Mouse (Mus musculus): ENCODE results near the gene Fam221a. TPM values are rescaled to one million over a fixed set of nuclear protein-coding genes. Genes with fewer than 3 reads are reported as not detected.
"Not testable (repeated sequence)": the region's sequence is repeated elsewhere in the genome, so short reads cannot be mapped to it uniquely, and the experiment has no call there.

Gene Fam221a
- polyA plus RNA-seq, 1 experiment, result 5.9 TPM

DNA sequence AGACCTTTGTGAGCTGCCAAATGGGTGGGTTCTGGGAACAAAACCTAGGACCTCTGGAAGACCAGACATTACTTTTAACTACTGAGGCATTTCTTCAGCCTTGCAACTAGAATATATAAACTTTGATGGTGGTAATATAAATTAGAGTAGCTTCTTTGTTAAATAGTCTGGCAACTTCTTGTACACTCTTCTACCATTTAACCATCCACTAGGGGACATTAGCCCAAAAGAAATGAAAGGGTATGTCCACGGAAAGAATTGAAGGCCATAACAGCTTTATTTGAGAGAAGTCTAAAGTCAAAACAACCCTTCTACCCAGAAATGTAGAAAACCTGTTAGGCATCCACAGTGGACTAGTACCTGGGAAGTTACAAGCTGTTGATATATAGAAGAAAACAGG lies 26.7 kb downstream of the Fam221a start:
- no peak for DNase-seq (ENCODE audit: low spot score)

GRCm38 (mm10) chr6:49395316-49395715 lies 27.8 kb downstream of the Fam221a start, which contains the start of gene Stk31:
Stk31 (plus strand) TSS chr6:49395604.
- no peak for DNase-seq (ENCODE audit: low spot score)

GRCm38 (mm10) chr6:49397466-49397865 lies 29.9 kb downstream of the Fam221a start:
- no peak for DNase-seq (ENCODE audit: low spot score)

DNA sequence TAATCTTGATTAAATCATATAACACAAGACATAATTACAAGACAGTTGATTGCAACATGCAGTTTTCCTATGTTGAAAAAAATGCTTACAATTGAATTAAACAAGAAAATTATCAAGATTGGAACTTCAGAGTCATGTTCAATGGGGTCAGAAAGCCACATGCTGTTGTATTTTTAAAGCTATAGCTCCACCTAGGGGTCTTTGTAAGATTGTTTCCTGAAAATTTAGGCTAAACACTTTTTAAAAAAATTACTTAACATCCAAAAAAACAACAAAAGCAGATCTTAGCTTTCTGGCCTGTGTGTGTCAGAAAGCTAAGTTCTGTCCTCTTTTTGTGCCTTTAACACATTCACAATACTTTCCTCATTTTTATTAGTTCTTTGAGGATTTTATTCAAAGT lies 30.8 kb downstream of the Fam221a start:
- no peak for DNase-seq (ENCODE audit: low spot score)

GRCm38 (mm10) chr6:49410830-49411229 lies 43.3 kb downstream of the Fam221a start:
- no peak for DNase-seq (ENCODE audit: low spot score)

GRCm38 (mm10) chr6:49412967-49413366 lies 45.4 kb downstream of the Fam221a start:
- not testable (repeated sequence) for DNase-seq (ENCODE audit: low spot score)

- no peak for DNase-seq (ENCODE audit: low spot score)
Measured at GRCm38 (mm10) chr6:49415971-49416370, 48.4 kb downstream of the Fam221a start.

DNA sequence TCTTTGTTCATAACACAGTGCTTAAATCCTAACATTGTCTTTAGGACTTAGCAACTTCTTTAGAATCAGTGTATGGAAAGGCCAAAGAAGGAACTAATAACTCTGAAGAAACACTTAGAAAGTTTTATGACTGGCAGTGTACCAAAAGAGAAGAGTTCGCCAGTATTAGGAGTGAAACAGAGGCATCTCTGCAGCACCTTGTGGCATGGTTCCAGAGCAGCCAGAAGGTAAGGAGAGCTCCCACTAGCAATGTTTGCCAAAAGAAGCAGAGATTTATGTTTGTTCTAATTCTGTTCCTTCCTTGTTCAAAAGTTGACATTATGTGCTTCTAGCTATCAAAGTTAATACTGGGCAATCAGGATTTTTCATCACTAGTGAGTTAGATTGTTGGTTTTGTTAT lies 69.8 kb downstream of the Fam221a start:
- DNase-seq (ENCODE audit: low spot score), result no peak

Other genes with a start within 250 kb of the Fam221a start
- 1.7 and 2.2 TPM in 2 replicates for gene Igf2bp3, start 152.8 kb upstream of the Fam221a start, polyA plus RNA-seq (2012; rRNA removed)
- 86.7 and 120 TPM in 2 replicates for gene Tra2a, start 103.7 kb upstream of the Fam221a start, polyA plus RNA-seq (2012; rRNA removed)
- 8.2 and 10.4 TPM in 2 replicates for gene Ccdc126, start 48.5 kb upstream of the Fam221a start, polyA plus RNA-seq (2012; rRNA removed)
- gene Stk31, start 27.9 kb downstream of the Fam221a start, polyA plus RNA-seq (2012; rRNA removed), result not detected in 2 replicates